Mouse (Mus musculus): Measurements from ENCODE around the gene Kxd1.

DNA sequence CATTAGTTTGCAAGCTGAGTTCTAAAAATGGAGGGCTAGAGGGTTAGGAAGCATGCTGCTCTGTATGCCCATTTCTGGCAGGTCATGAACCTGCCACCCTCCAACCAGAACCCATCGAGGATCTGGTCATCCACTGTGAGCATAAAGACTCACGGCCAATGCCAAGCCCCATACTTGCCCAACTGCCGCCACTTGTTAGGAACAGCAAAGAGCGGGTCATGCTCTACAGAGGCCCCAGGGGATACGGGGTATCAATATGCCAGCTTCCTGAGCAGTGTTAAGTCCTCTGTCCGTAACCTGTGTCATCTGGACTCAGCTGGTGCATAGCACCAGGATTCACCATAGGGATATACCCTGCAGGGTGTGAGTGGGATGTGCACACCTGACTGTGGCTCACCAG lies 63.6 kb downstream of the Kxd1 start:
- no peak for TF ChIP-seq CTCF (IDR thresholded peaks at IDR 0.05; ENCODE audit: control insufficient read depth, insufficient read depth, low read length)
- TF ChIP-seq POLR2A (IDR thresholded peaks at IDR 0.05; ENCODE audit: borderline replicate concordance, control insufficient read depth, low read depth, low read length), result no peak
